Mouse (Mus musculus): Measurements from ENCODE around the gene Cradd.

DNA sequence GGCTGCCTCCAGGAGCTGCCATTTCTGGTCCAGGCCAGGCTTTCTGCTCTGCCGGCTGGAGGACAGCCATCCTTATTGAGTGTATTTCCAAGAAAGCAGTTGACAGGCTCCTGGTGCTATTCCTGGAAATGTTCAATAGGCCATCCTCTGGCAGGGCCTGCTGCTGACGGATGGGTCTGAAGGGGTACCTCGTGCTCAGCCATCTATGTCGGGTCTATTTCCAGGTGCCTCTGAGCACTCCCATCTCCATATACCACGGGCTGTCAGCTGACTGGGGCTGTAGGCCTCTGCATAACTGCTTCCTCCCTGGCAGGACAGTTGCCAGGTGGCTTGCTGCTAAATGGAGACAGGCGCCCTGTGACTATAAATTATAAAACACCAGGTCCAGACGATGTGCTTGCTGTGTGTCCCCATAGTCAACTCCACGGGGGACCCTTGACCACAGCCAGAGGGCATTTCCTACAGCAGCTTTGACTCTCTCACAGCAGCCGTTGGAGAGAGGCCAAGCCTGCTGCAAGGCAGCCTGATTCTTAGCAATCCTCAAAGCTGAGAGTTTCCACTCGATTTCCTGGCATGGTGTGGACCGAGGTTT, 181.0 kb downstream of the Cradd start:
- no peak for TF ChIP-seq JUND (IDR thresholded peaks at IDR 0.05; ENCODE audit: low read depth, low read length)
- no peak for TF ChIP-seq CTCF (IDR thresholded peaks at IDR 0.05 in 2 of 3, conservative IDR thresholded peaks at IDR 0.05 in 1 of 3; ENCODE audit: control insufficient read depth in 1 of 3, insufficient read depth in 1 of 3, low read depth in 2 of 3, low read length in 3 of 3, poor library complexity in 1 of 3, severe bottlenecking in 1 of 3)
- no peak for TF ChIP-seq TCF12 (IDR thresholded peaks at IDR 0.05; ENCODE audit: low read depth, low read length)
